Mouse (Mus musculus): ENCODE data around the gene Lrrtm4. TPM values are rescaled to one million over a fixed set of nuclear protein-coding genes. Genes with fewer than 3 reads are reported as not detected.

Lrrtm4 gene
- total RNA-seq, 1 experiment: not detected

DNA sequence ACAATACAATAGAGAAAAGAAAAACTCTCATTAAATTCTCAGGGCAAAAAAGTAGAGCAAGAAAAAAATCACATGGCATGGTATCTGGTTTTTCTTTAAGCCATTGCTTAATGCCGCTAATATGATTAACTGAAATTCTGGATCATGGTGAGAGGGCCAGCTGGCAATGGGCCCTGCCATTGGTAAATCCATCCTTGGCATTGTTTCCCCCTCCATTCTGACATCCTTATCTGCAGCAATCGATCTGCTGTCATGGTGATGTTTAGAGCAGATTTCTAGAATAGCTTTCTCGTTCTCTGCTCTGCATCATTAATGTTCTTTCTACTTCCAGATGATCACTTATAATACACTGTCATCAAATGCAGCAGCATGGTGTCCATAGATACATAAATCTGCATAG is 457.5 kb downstream of the Lrrtm4 start:
- H3K9ac ChIP-seq (ENCODE audit: insufficient read depth, low read depth, low read length, poor library complexity, severe bottlenecking): no peak overlapping the region
- in situ Hi-C loops (cut with MboI; ENCODE audit: low sequenced_read_pairs in 2 of 2, unreplicated experiment in 2 of 2): no loop called here
- H3K27ac ChIP-seq (ENCODE audit: insufficient read depth, low read depth, low read length, poor library complexity, severe bottlenecking): no peak overlapping the region
- H3K4me1 ChIP-seq (ENCODE audit: control insufficient read depth in 2 of 2, insufficient read depth in 2 of 2, low read length in 2 of 2, poor library complexity in 1 of 2): no peaks in the 10 kb centered on the region
- no peaks in the 10 kb centered on the region for H3K36me3 ChIP-seq (ENCODE audit: control insufficient read depth, insufficient read depth, low read length, poor library complexity, severe bottlenecking)
- no peak for DNase-seq (ENCODE audit: low read depth, low spot score)
- no peak for TF ChIP-seq HCFC1 (IDR thresholded peaks at IDR 0.05; ENCODE audit: borderline replicate concordance, insufficient read depth, low read length)
- TF ChIP-seq ZC3H11A (IDR thresholded peaks at IDR 0.05; ENCODE audit: borderline replicate concordance, low read depth, low read length): no peak
- no peak for TF ChIP-seq CHD2 (IDR thresholded peaks at IDR 0.05; ENCODE audit: low read depth, low read length)
- TF ChIP-seq ZNF384 (IDR thresholded peaks at IDR 0.05; ENCODE audit: low read depth, low read length): no peak
- TF ChIP-seq MAFK (IDR thresholded peaks at IDR 0.05; ENCODE audit: insufficient read depth, low read depth, low read length): no peak
- no peaks in the 10 kb centered on the region for H3K9me3 ChIP-seq (ENCODE audit: control insufficient read depth, insufficient read depth, low read depth, low read length)
- no peak overlapping the region for H3K4me3 ChIP-seq (ENCODE audit: insufficient read depth in 1 of 2, low read depth in 1 of 2, low read length in 2 of 2, poor library complexity in 1 of 2, severe bottlenecking in 1 of 2)

DNA sequence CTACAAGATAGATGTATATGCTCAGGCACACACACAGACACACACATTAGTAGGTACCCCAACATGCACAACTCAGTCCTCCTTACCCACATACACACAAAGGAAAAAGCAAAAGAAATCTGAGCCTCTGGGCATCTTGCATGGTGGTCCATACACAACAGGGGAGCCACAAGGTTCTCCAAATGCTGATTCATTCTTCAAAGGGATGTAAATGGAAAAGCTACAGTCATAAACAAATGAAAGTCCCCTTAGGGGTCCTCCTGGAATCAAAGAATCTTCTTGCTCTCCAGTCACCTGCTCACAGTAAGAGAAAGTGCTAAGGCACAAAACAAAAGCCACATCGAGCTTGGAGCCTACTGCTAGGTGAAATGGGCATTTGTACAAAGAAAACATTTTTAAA is 526.3 kb downstream of the Lrrtm4 start:
- Histone ChIP-seq H3K4me3 (ENCODE audit: insufficient read depth in 1 of 2, low read depth in 1 of 2, low read length in 2 of 2, poor library complexity in 1 of 2, severe bottlenecking in 1 of 2) (no peak overlapping the region), H3K9ac (ENCODE audit: insufficient read depth, low read depth, low read length, poor library complexity, severe bottlenecking) (no peak overlapping the region), H3K27ac (ENCODE audit: insufficient read depth, low read depth, low read length, poor library complexity, severe bottlenecking) (no peak overlapping the region), H3K9me3 (ENCODE audit: control insufficient read depth, insufficient read depth, low read depth, low read length) (no peaks in the 10 kb centered on the region), H3K36me3 (ENCODE audit: control insufficient read depth, insufficient read depth, low read length, poor library complexity, severe bottlenecking) (no peaks in the 10 kb centered on the region), H3K4me1 (ENCODE audit: control insufficient read depth in 2 of 2, insufficient read depth in 2 of 2, low read length in 2 of 2, poor library complexity in 1 of 2) (no peaks in the 10 kb centered on the region)
- in situ Hi-C loops (cut with MboI; ENCODE audit: low sequenced_read_pairs in 2 of 2, unreplicated experiment in 2 of 2): no loop called here
- TF ChIP-seq CHD2 (IDR thresholded peaks at IDR 0.05; ENCODE audit: low read depth, low read length) (no peak), HCFC1 (IDR thresholded peaks at IDR 0.05; ENCODE audit: borderline replicate concordance, insufficient read depth, low read length) (no peak), ZC3H11A (IDR thresholded peaks at IDR 0.05; ENCODE audit: borderline replicate concordance, low read depth, low read length) (no peak)
- peak; percentile 54 for DNase-seq (ENCODE audit: low read depth, low spot score)

DNA sequence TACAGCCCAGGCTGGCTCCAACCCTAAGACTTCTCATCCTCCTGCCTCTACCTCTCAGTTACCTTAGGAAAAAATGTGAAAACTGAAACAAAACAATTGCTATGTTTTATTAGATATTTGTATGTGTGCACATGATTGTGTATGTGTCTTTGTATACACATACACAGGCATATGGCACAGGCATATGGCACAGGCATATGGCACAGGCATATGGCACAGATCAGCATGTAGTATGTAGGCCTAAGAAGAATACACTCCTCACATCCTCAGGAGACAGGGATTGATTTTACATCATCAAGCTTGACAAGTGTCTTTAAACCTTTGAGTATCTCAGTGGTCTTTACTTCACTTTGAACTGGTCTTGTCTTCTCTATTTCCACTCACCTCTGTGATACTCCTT is 531.2 kb downstream of the Lrrtm4 start:
- Histone ChIP-seq H3K4me1 (ENCODE audit: control insufficient read depth in 2 of 2, insufficient read depth in 2 of 2, low read length in 2 of 2, poor library complexity in 1 of 2) (no peaks in the 10 kb centered on the region), H3K9ac (ENCODE audit: insufficient read depth, low read depth, low read length, poor library complexity, severe bottlenecking) (no peak overlapping the region), H3K4me3 (ENCODE audit: insufficient read depth in 1 of 2, low read depth in 1 of 2, low read length in 2 of 2, poor library complexity in 1 of 2, severe bottlenecking in 1 of 2) (no peak overlapping the region), H3K36me3 (ENCODE audit: control insufficient read depth, insufficient read depth, low read length, poor library complexity, severe bottlenecking) (no peaks in the 10 kb centered on the region), H3K9me3 (ENCODE audit: control insufficient read depth, insufficient read depth, low read depth, low read length) (no peaks in the 10 kb centered on the region), H3K27ac (ENCODE audit: insufficient read depth, low read depth, low read length, poor library complexity, severe bottlenecking) (no peak overlapping the region)
- no peak for DNase-seq (ENCODE audit: low read depth, low spot score)
- TF ChIP-seq MAFK (IDR thresholded peaks at IDR 0.05; ENCODE audit: insufficient read depth, low read depth, low read length) (no peak), ZNF384 (IDR thresholded peaks at IDR 0.05; ENCODE audit: low read depth, low read length) (no peak), ZC3H11A (IDR thresholded peaks at IDR 0.05; ENCODE audit: borderline replicate concordance, low read depth, low read length) (no peak), HCFC1 (IDR thresholded peaks at IDR 0.05; ENCODE audit: borderline replicate concordance, insufficient read depth, low read length) (no peak), CHD2 (IDR thresholded peaks at IDR 0.05; ENCODE audit: low read depth, low read length) (no peak)
- in situ Hi-C loops (cut with MboI; ENCODE audit: low sequenced_read_pairs in 2 of 2, unreplicated experiment in 2 of 2): no loop called here

DNA sequence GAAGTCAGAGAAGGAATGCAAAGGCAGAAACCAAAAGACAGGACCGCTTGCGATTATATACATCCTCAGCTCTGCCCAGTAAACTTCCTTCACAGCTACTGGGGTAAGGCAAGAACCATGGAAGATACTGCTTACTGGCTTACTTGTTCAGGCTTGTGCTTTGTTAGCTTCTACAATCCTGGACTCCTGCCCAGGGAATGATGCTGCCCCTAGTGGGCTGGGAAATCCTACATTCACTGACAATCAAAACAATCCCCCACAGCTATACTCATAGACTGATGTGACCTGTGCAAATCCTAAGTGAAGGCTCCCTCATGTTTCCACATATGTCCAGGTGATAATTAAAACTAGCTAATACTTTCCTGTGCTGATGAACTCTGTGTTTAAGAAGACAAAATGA is 534.7 kb downstream of the Lrrtm4 start:
- no peaks in the 10 kb centered on the region for H3K9me3 ChIP-seq (ENCODE audit: control insufficient read depth, insufficient read depth, low read depth, low read length)
- no peak for DNase-seq (ENCODE audit: low read depth, low spot score)
- no peak overlapping the region for H3K27ac ChIP-seq (ENCODE audit: insufficient read depth, low read depth, low read length, poor library complexity, severe bottlenecking)
- TF ChIP-seq ZC3H11A (IDR thresholded peaks at IDR 0.05; ENCODE audit: borderline replicate concordance, low read depth, low read length) (no peak), CHD2 (IDR thresholded peaks at IDR 0.05; ENCODE audit: low read depth, low read length) (no peak), MAFK (IDR thresholded peaks at IDR 0.05; ENCODE audit: insufficient read depth, low read depth, low read length) (no peak), HCFC1 (IDR thresholded peaks at IDR 0.05; ENCODE audit: borderline replicate concordance, insufficient read depth, low read length) (no peak), ZNF384 (IDR thresholded peaks at IDR 0.05; ENCODE audit: low read depth, low read length) (no peak)
- H3K9ac ChIP-seq (ENCODE audit: insufficient read depth, low read depth, low read length, poor library complexity, severe bottlenecking): no peak overlapping the region
- no peaks in the 10 kb centered on the region for H3K4me1 ChIP-seq (ENCODE audit: control insufficient read depth in 2 of 2, insufficient read depth in 2 of 2, low read length in 2 of 2, poor library complexity in 1 of 2)
- in situ Hi-C loops (cut with MboI; ENCODE audit: low sequenced_read_pairs in 2 of 2, unreplicated experiment in 2 of 2): no loop called here
- H3K4me3 ChIP-seq (ENCODE audit: insufficient read depth in 1 of 2, low read depth in 1 of 2, low read length in 2 of 2, poor library complexity in 1 of 2, severe bottlenecking in 1 of 2): no peak overlapping the region
- no peaks in the 10 kb centered on the region for H3K36me3 ChIP-seq (ENCODE audit: control insufficient read depth, insufficient read depth, low read length, poor library complexity, severe bottlenecking)

DNA sequence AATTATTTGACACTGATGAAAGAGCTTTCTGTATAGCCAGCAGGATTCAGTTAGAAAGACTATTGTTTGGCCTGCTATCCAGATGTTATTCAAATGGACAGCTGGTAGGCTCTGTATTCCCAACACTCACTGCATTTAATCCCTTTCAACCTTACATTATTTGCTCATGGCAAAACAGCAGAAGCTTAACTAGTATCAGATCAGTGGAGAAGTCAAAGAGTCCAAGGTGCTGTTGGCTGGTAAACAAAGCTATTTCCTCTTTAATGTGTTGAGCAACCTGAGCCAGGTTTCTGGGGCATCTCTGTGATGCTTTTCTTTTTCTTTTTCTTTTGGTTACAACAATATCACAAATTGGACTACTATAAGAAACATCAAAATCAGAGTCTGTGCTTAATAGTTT is 536.3 kb downstream of the Lrrtm4 start:
- no peaks in the 10 kb centered on the region for H3K36me3 ChIP-seq (ENCODE audit: control insufficient read depth, insufficient read depth, low read length, poor library complexity, severe bottlenecking)
- H3K4me3 ChIP-seq (ENCODE audit: insufficient read depth in 1 of 2, low read depth in 1 of 2, low read length in 2 of 2, poor library complexity in 1 of 2, severe bottlenecking in 1 of 2): no peak overlapping the region
- no peaks in the 10 kb centered on the region for H3K9me3 ChIP-seq (ENCODE audit: control insufficient read depth, insufficient read depth, low read depth, low read length)
- DNase-seq (ENCODE audit: low read depth, low spot score): no peak
- TF ChIP-seq HCFC1 (IDR thresholded peaks at IDR 0.05; ENCODE audit: borderline replicate concordance, insufficient read depth, low read length) (no peak), ZC3H11A (IDR thresholded peaks at IDR 0.05; ENCODE audit: borderline replicate concordance, low read depth, low read length) (no peak), CHD2 (IDR thresholded peaks at IDR 0.05; ENCODE audit: low read depth, low read length) (no peak), MAFK (IDR thresholded peaks at IDR 0.05; ENCODE audit: insufficient read depth, low read depth, low read length) (no peak), ZNF384 (IDR thresholded peaks at IDR 0.05; ENCODE audit: low read depth, low read length) (no peak)
- in situ Hi-C loops (cut with MboI; ENCODE audit: low sequenced_read_pairs in 2 of 2, unreplicated experiment in 2 of 2): no loop called here
- no peaks in the 10 kb centered on the region for H3K4me1 ChIP-seq (ENCODE audit: control insufficient read depth in 2 of 2, insufficient read depth in 2 of 2, low read length in 2 of 2, poor library complexity in 1 of 2)
- H3K9ac ChIP-seq (ENCODE audit: insufficient read depth, low read depth, low read length, poor library complexity, severe bottlenecking): no peak overlapping the region
- no peak overlapping the region for H3K27ac ChIP-seq (ENCODE audit: insufficient read depth, low read depth, low read length, poor library complexity, severe bottlenecking)

Measured in ES-E14 (cell line).